Mouse (Mus musculus) CH12.LX (cell line): ENCODE data around the gene Abca5. TPM values are rescaled to one million over a fixed set of nuclear protein-coding genes. Genes with fewer than 3 reads are reported as not detected.

Experiments
- DNase-seq: peaks from one replicate; pipeline ENCODE4 v3.0.0-alpha.2; 2013; ENCODE audit errors: extremely low read depth
- H3K27ac ChIP-seq: 2 replicates; pipeline ENCODE4 v1.5.1; 2012; ENCODE audit warnings: low read depth, mild to moderate bottlenecking, control low read depth, moderate library complexity; ENCODE audit not compliant: insufficient read depth
- H3K27me3 ChIP-seq: replicated peaks from 2 replicates; pipeline ENCODE3; 2012; ENCODE audit warnings: inconsistent platforms
- H3K36me3 ChIP-seq, 2 experiments: replicated peaks in 1 of 2; 2 replicates each; pipeline versions ENCODE3 to v1.6.1; 2012; ENCODE audit warnings: inconsistent platforms in 1 of 2, low read length in 1 of 2, mild to moderate bottlenecking in 1 of 2, mixed read lengths in 1 of 2, moderate library complexity in 1 of 2; ENCODE audit not compliant: control insufficient read depth in 1 of 2, insufficient read depth in 1 of 2
- H3K4me1 ChIP-seq, 2 experiments: 2 replicates each; pipeline ENCODE4 v1.6.1; 2012; ENCODE audit warnings: inconsistent platforms in 1 of 2, moderate library complexity in 1 of 2; ENCODE audit not compliant: insufficient read depth in 2 of 2, control insufficient read depth in 1 of 2
- H3K4me2 ChIP-seq: 2 replicates; pipeline ENCODE4 v1.6.1; 2012; ENCODE audit warnings: low read depth, mild to moderate bottlenecking, control low read depth; ENCODE audit not compliant: poor library complexity, insufficient read depth, severe bottlenecking
- H3K4me3 ChIP-seq, 3 experiments: fragments of 150-350 bp in 1 of 3; sonication (generic) in 1 of 3; replicated peaks in 1 of 3; 2 replicates each; pipeline versions ENCODE3 to v1.5.1; 2011 to 2012; ENCODE audit warnings: low read depth in 2 of 3, low read length in 2 of 3, mild to moderate bottlenecking in 2 of 3, moderate library complexity in 2 of 3, control low read depth in 1 of 3, improper control_type of control experiment in 1 of 3, inconsistent platforms in 1 of 3, mixed read lengths in 1 of 3; ENCODE audit not compliant: poor library complexity in 1 of 3
- H3K79me2 ChIP-seq: replicated peaks from 2 replicates; pipeline ENCODE4 v1.6.1; 2012; ENCODE audit warnings: mild to moderate bottlenecking, moderate library complexity; ENCODE audit not compliant: control insufficient read depth, poor library complexity, insufficient read depth, severe bottlenecking; ENCODE audit errors: extremely low read depth
- H3K9ac ChIP-seq: 2 replicates; pipeline ENCODE4 v1.6.1; 2012; ENCODE audit warnings: low read depth, mild to moderate bottlenecking, control low read depth, moderate library complexity; ENCODE audit not compliant: insufficient read depth
- H3K9me3 ChIP-seq: replicated peaks from 2 replicates; pipeline ENCODE3; 2012; ENCODE audit warnings: low read length, inconsistent platforms, mixed read lengths
- BHLHE40 ChIP-seq: IDR thresholded peaks from 2 replicates; pipeline ENCODE4 v1.6.1; 2011; ENCODE audit warnings: mild to moderate bottlenecking, low read depth, low read length, improper control_type of control experiment
- CHD1 ChIP-seq: IDR thresholded peaks from 2 replicates; pipeline ENCODE4 v1.6.1; 2012; ENCODE audit warnings: low read depth, low read length, improper control_type of control experiment, inconsistent platforms
- CHD2 ChIP-seq: IDR thresholded peaks from 2 replicates; pipeline ENCODE4 v1.6.1; 2011; ENCODE audit warnings: low read length, improper control_type of control experiment
- CTCF ChIP-seq, 2 experiments: IDR thresholded peaks in 1 of 2; conservative IDR thresholded peaks in 1 of 2; 2 replicates each; pipeline ENCODE4 v1.5.1; 2011 to 2012; ENCODE audit warnings: low read depth in 2 of 2, low read length in 2 of 2, improper control_type of control experiment in 1 of 2, inconsistent platforms in 1 of 2, mild to moderate bottlenecking in 1 of 2, moderate library complexity in 1 of 2
- E2F4 ChIP-seq: IDR thresholded peaks from 2 replicates; pipeline ENCODE4 v1.6.1; 2011; ENCODE audit warnings: low read depth, low read length, improper control_type of control experiment; ENCODE audit not compliant: insufficient replicate concordance
- ELF1 ChIP-seq: IDR thresholded peaks from 2 replicates; pipeline ENCODE4 v1.6.1; 2014; ENCODE audit warnings: low read depth, mild to moderate bottlenecking, inconsistent platforms, low read length, improper control_type of control experiment
- EP300 ChIP-seq: IDR thresholded peaks from 2 replicates; pipeline ENCODE4 v1.6.1; 2011; ENCODE audit warnings: low read length, improper control_type of control experiment
- ETS1 ChIP-seq: conservative IDR thresholded peaks from 2 replicates; pipeline ENCODE4 v1.6.1; 2012; ENCODE audit warnings: low read depth, mild to moderate bottlenecking, inconsistent platforms, low read length, improper control_type of control experiment, moderate library complexity
- GABPA ChIP-seq: IDR thresholded peaks from 2 replicates; pipeline ENCODE4 v1.6.1; 2012; ENCODE audit warnings: low read depth, low read length, improper control_type of control experiment, inconsistent platforms; ENCODE audit not compliant: insufficient replicate concordance
- HCFC1 ChIP-seq: IDR thresholded peaks from 2 replicates; pipeline ENCODE4 v1.6.1; 2012; ENCODE audit warnings: low read depth, mild to moderate bottlenecking, inconsistent platforms, low read length, improper control_type of control experiment
- IRF4 ChIP-seq: IDR thresholded peaks from 2 replicates; pipeline ENCODE4 v1.6.1; 2014; ENCODE audit warnings: low read depth, mild to moderate bottlenecking, inconsistent platforms, low read length, improper control_type of control experiment
- JUN ChIP-seq: IDR thresholded peaks from 2 replicates; pipeline ENCODE4 v1.6.1; 2011; ENCODE audit warnings: low read depth, mild to moderate bottlenecking, low read length, improper control_type of control experiment, moderate library complexity; ENCODE audit not compliant: insufficient read depth
- MAFK ChIP-seq: IDR thresholded peaks from 2 replicates; pipeline ENCODE4 v1.6.1; 2011; ENCODE audit warnings: low read length, improper control_type of control experiment; ENCODE audit not compliant: insufficient replicate concordance
- MAZ ChIP-seq: IDR thresholded peaks from 2 replicates; pipeline ENCODE4 v1.6.1; 2012; ENCODE audit warnings: low read depth, mild to moderate bottlenecking, inconsistent platforms, low read length, improper control_type of control experiment, moderate library complexity
- MXI1 ChIP-seq: IDR thresholded peaks from 2 replicates; pipeline ENCODE4 v1.6.1; 2011; ENCODE audit warnings: mild to moderate bottlenecking, low read depth, low read length, improper control_type of control experiment
- MYC ChIP-seq: IDR thresholded peaks from 2 replicates; pipeline ENCODE4 v1.6.1; 2011; ENCODE audit warnings: low read depth, mild to moderate bottlenecking, improper control_type of control experiment, low read length
- NELFE ChIP-seq: IDR thresholded peaks from 2 replicates; pipeline ENCODE4 v1.6.1; 2011; ENCODE audit warnings: low read depth, low read length, improper control_type of control experiment
- POLR2AphosphoS2 ChIP-seq: IDR thresholded peaks from 2 replicates; pipeline ENCODE4 v1.6.1; 2011; ENCODE audit warnings: low read depth, low read length, improper control_type of control experiment
- RAD21 ChIP-seq: IDR thresholded peaks from 2 replicates; pipeline ENCODE4 v1.6.1; 2011; ENCODE audit warnings: low read depth, mild to moderate bottlenecking, low read length, improper control_type of control experiment, moderate library complexity
- RCOR1 ChIP-seq: conservative IDR thresholded peaks from 2 replicates; pipeline ENCODE4 v1.6.1; 2012; ENCODE audit warnings: low read depth, mild to moderate bottlenecking, inconsistent platforms, low read length, improper control_type of control experiment
- SMC3 ChIP-seq: IDR thresholded peaks from 2 replicates; pipeline ENCODE4 v1.6.1; 2011; ENCODE audit warnings: low read depth, low read length, improper control_type of control experiment
- TBP ChIP-seq: conservative IDR thresholded peaks from 2 replicates; pipeline ENCODE4 v1.6.1; 2011; ENCODE audit warnings: low read depth, low read length, improper control_type of control experiment
- TCF12 ChIP-seq: IDR thresholded peaks from 2 replicates; pipeline ENCODE4 v1.6.1; 2014; ENCODE audit warnings: low read depth, mild to moderate bottlenecking, inconsistent platforms, low read length, improper control_type of control experiment
- UBTF ChIP-seq: IDR thresholded peaks from 2 replicates; pipeline ENCODE4 v1.6.1; 2012; ENCODE audit warnings: low read depth, mild to moderate bottlenecking, inconsistent platforms, low read length, improper control_type of control experiment, moderate library complexity
- USF2 ChIP-seq: conservative IDR thresholded peaks from 2 replicates; pipeline ENCODE4 v1.6.1; 2011; ENCODE audit warnings: low read depth, low read length, improper control_type of control experiment
- ZC3H11A ChIP-seq: IDR thresholded peaks from 2 replicates; pipeline ENCODE4 v1.6.1; 2012; ENCODE audit warnings: low read depth, mild to moderate bottlenecking, inconsistent platforms, low read length, improper control_type of control experiment
- ZNF384 ChIP-seq: IDR thresholded peaks from 2 replicates; pipeline ENCODE4 v1.6.1; 2012; ENCODE audit warnings: low read depth, low read length, improper control_type of control experiment, inconsistent platforms
- dilution Hi-C: fragments of 300-500 bp; cut with MboI; formaldehyde crosslinking; loops from 2 replicates; pipeline ENCODE4 v1.14.3; 2020; ENCODE audit warnings: low sequenced_read_pairs; ENCODE audit not compliant: extremely low pct_unique_long_range_greater_than_20kb, extremely low pct_ligation_motif_present
- in situ Hi-C: fragments of 300-500 bp; cut with MboI; formaldehyde crosslinking; loops from 3 replicates; pipeline ENCODE4 v1.14.3; 2019; ENCODE audit warnings: low sequenced_read_pairs, low pct_ligation_motif_present, low pct_unique_long_range_greater_than_20kb, mixed read lengths
- polyA plus RNA-seq: library from polyadenylated mRNA; unstranded; fragments of >175 nt; gene quantifications from 2 replicates; pipeline ENCODE4 v1.2.1, GENCODE M21; 2012; ENCODE audit warnings: low read depth; ENCODE audit not compliant: insufficient read length
- total RNA-seq, 2 experiments: library from RNA; depleted of rRNA; stranded (reverse); fragments of 300-350 nt in 1 of 2; fragments of >200 nt in 1 of 2; gene quantifications; 2 replicates each; pipeline ENCODE4 v1.2.3; 2012 to 2014

The Abca5 gene
- total and polyA plus RNA-seq, 3 experiments, result 5.0 to 6.2 (median 6.2) TPM

DNA sequence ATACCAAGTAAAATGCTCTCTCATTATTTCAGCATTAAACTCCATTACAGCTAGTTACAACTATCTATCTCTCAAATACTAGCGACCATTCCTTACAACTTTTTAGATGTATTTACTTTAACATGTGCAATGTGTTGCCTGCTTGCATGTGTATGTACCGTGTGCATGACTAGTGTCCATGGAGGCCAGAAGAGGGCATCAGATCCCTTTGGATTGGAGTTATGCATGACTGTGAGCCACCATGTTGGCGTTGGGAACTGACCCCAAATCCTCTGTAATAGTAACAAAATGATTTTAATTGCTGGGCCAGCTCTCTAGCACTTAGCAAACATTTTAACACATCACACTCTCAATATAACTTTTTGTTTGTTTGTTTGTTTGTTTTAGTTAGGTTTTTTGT lies 49.1 kb downstream of the Abca5 start:
- no peak for DNase-seq
- TF ChIP-seq CHD2, result no peak
- no peak for TF ChIP-seq EP300
- no peak for TF ChIP-seq ZNF384
- TF ChIP-seq CTCF (conservative IDR thresholded peaks at IDR 0.05 in 1 of 2, IDR thresholded peaks at IDR 0.05 in 1 of 2; ENCODE audit: low read depth in 2 of 2, low read length in 2 of 2), result peak in 1 of 2 experiments; percentile 56; a peak in 2 of 4 replicates
- no peak for TF ChIP-seq E2F4
- TF ChIP-seq RAD21, result peak; percentile 52
- TF ChIP-seq SMC3, result peak; percentile 31
- no peak for TF ChIP-seq POLR2AphosphoS2
- TF ChIP-seq MYC, result 0 out of 2 replicates have a peak, but pooled peaks have one; percentile 50
- no peak for TF ChIP-seq ZC3H11A
- TF ChIP-seq TBP, result no peak
- no peak for TF ChIP-seq USF2
- no peak for TF ChIP-seq ETS1
- no peak for TF ChIP-seq BHLHE40
- no peak for TF ChIP-seq GABPA
- no peak for TF ChIP-seq MAFK
- TF ChIP-seq, all 38 proteins: peak for 4
- H3K27me3 ChIP-seq, result no peaks in the 10 kb centered on the region
- H3K9me3 ChIP-seq, result no peaks in the 10 kb centered on the region
- no peak overlapping the region for H3K4me3 ChIP-seq
- no peak overlapping the region for H3K4me2 ChIP-seq
- peaks cover 2 to 18% of the 10 kb centered on the region in 2 experiments for H3K36me3 ChIP-seq
- no peak overlapping the region for H3K27ac ChIP-seq
- in situ Hi-C loops, result no loop called here
- H3K9ac ChIP-seq, result no peak overlapping the region
- no peaks in the 10 kb centered on the region; the same call in 1 of the 2 replicates for H3K79me2 ChIP-seq
- dilution Hi-C loops, result no loop called here
- no peaks in the 10 kb centered on the region for H3K4me1 ChIP-seq

DNA sequence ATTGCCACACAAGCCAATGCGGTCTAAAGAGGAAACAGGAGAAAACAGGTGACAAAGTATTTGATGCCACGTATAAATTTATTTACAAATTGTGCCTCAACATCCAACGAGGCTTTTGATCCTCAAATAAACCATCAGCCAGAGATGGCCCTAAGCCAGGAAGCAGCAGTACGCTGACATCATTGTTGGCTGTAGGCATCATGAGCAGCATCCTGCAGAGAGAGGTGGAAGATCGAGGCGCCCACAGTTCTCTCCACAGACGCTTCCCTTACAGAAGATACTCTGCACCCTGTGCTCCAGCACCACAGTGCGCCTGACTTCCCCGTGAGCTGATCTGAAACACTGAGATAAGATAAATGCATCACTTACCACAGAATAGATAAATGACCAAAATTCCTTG lies 49.8 kb downstream of the Abca5 start:
- H3K27ac ChIP-seq, result no peak overlapping the region
- H3K9ac ChIP-seq, result no peak overlapping the region
- no peaks in the 10 kb centered on the region for H3K27me3 ChIP-seq
- no peaks in the 10 kb centered on the region for H3K9me3 ChIP-seq
- peaks cover 2 to 20% of the 10 kb centered on the region in 2 experiments for H3K36me3 ChIP-seq
- no peak for TF ChIP-seq ZC3H11A
- no peak for TF ChIP-seq IRF4
- no peak for TF ChIP-seq RCOR1
- TF ChIP-seq CTCF (conservative IDR thresholded peaks at IDR 0.05 in 1 of 2, IDR thresholded peaks at IDR 0.05 in 1 of 2; ENCODE audit: low read depth in 2 of 2, low read length in 2 of 2), result no peak
- no peak for TF ChIP-seq HCFC1
- TF ChIP-seq ETS1, result no peak
- no peak for TF ChIP-seq CHD2
- TF ChIP-seq CHD1, result no peak
- TF ChIP-seq ELF1, result no peak
- no peak for TF ChIP-seq UBTF
- no peak for TF ChIP-seq TCF12
- no peak for TF ChIP-seq E2F4
- no peak for TF ChIP-seq GABPA
- TF ChIP-seq MAZ, result no peak
- no peak for TF ChIP-seq NELFE
- TF ChIP-seq JUN, result no peak
- no peak for TF ChIP-seq MXI1
- dilution Hi-C loops (no loop called here), in situ Hi-C loops (no loop called here)
- DNase-seq, result no peak
- H3K79me2 ChIP-seq, result no peaks in the 10 kb centered on the region; the same call in 1 of the 2 replicates
- H3K4me3 ChIP-seq, result no peak overlapping the region
- H3K4me2 ChIP-seq, result no peak overlapping the region
- no peaks in the 10 kb centered on the region for H3K4me1 ChIP-seq
